Mouse (Mus musculus) forebrain, embryonic 13.5 days (tissue): ENCODE measurements at regions not wholly inside any gene's neighbourhood (a gene's known extent, or its start where the extent isn't known, plus 50 kb on each side); places are given as distances from the start of the nearest gene placed in this dataset.

Experiments used
- ATAC-seq: fragments of 200-750 bp; cut with Nextera tagmentation; 2 replicates; pipeline ENCODE4 v1.8.0; 2017
- H3K27ac ChIP-seq: fragments of 300-500 bp; sonication (generic); 2 replicates; pipeline ENCODE4 v1.5.1; 2015; ENCODE audit warnings: inconsistent platforms, mild to moderate bottlenecking, moderate library complexity
- H3K27me3 ChIP-seq: fragments of 300-500 bp; sonication (generic); 2 replicates; pipeline ENCODE4 v1.6.1; 2015; ENCODE audit warnings: mild to moderate bottlenecking, inconsistent platforms
- H3K36me3 ChIP-seq: fragments of 300-500 bp; sonication (generic); 2 replicates; pipeline ENCODE4 v1.6.1; 2015; ENCODE audit warnings: mild to moderate bottlenecking, inconsistent platforms; ENCODE audit not compliant: poor library complexity, severe bottlenecking
- H3K4me1 ChIP-seq: fragments of 300-500 bp; sonication (generic); 2 replicates; pipeline ENCODE4 v1.6.1; 2015; ENCODE audit warnings: inconsistent platforms
- H3K4me2 ChIP-seq: fragments of 300-500 bp; sonication (generic); 2 replicates; pipeline ENCODE4 v1.6.1; 2015; ENCODE audit warnings: inconsistent platforms, mild to moderate bottlenecking, moderate library complexity
- H3K4me3 ChIP-seq: fragments of 300-500 bp; sonication (generic); 2 replicates; pipeline ENCODE4 v1.5.1; 2015; ENCODE audit warnings: mild to moderate bottlenecking, inconsistent platforms
- H3K9ac ChIP-seq: fragments of 300-500 bp; sonication (generic); 2 replicates; pipeline ENCODE4 v1.6.1; 2015; ENCODE audit warnings: mild to moderate bottlenecking, inconsistent platforms
- H3K9me3 ChIP-seq: fragments of 300-500 bp; sonication (generic); replicated peaks from 2 replicates; pipeline ENCODE4 v1.6.1; 2016; ENCODE audit warnings: inconsistent platforms
- WGBS: fragments of 180-500 bp; shearing (Covaris S2); methylation state at CpG from one replicate; pipeline ENCODE4 v1.1.7; 2015; 5-methylcytosine and 5-hydroxymethylcytosine counted together

DNA sequence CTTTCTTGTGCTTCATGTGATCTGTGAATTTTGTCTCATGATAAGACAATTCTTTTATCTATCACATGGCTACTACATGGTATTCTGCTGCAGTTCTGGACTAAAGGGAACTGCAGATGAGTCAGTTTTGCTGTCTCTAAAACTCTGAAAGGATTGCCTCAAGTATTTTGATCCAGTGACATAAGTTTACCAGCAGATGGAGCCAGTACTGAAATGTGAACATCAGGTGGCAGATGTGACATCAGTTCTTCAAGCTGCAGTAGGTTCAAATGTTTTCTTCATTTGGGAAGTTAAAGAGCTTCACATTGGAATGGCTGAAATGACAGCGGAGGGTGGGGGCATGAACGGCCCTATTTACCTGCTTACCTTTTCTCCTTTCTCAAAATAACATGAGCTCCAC lies 170.0 kb upstream of the Ift57 start:
- Histone ChIP-seq H3K4me3 (no peak overlapping the region), H3K27me3 (no peaks in the 10 kb centered on the region), H3K9ac (no peak overlapping the region), H3K27ac (no peak overlapping the region), H3K4me2 (no peak overlapping the region), H3K9me3 (no peaks in the 10 kb centered on the region), H3K36me3 (no peaks in the 10 kb centered on the region), H3K4me1 (no peaks in the 10 kb centered on the region; the same call in 1 of the 2 replicates)
- WGBS, result 70% methylated on average over 2 of the region's 2 CpGs
- ATAC-seq, result no peak

DNA sequence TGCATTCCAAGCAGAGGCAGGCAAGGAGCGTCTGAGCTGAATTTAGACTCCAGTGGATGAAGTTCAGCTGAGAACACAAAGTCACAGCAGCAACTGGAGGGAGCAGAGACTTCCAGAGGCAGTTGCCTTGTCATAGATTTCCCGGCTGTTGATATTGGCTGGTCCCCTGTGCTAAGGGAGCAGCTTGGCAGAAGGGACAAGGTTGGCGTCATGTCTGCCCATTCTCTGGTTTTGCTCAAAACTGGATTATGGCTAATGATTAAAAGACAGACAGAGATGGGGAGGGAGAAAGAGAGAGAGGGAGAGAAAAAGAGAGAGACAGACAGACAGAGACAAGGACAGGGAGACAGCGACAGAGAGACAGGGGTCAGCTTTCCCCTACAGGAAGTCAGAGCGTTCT lies 169.0 kb upstream of the Ift57 start:
- H3K27me3 ChIP-seq, result no peaks in the 10 kb centered on the region
- no peak overlapping the region for H3K4me3 ChIP-seq
- ATAC-seq, result no peak
- no peaks in the 10 kb centered on the region for H3K36me3 ChIP-seq
- no peak overlapping the region for H3K9ac ChIP-seq
- no peaks in the 10 kb centered on the region for H3K9me3 ChIP-seq
- H3K27ac ChIP-seq, result no peak overlapping the region
- no peak overlapping the region for H3K4me2 ChIP-seq
- WGBS, result 89% methylated on average over 5 of the region's 5 CpGs
- no peaks in the 10 kb centered on the region; the same call in 1 of the 2 replicates for H3K4me1 ChIP-seq

DNA sequence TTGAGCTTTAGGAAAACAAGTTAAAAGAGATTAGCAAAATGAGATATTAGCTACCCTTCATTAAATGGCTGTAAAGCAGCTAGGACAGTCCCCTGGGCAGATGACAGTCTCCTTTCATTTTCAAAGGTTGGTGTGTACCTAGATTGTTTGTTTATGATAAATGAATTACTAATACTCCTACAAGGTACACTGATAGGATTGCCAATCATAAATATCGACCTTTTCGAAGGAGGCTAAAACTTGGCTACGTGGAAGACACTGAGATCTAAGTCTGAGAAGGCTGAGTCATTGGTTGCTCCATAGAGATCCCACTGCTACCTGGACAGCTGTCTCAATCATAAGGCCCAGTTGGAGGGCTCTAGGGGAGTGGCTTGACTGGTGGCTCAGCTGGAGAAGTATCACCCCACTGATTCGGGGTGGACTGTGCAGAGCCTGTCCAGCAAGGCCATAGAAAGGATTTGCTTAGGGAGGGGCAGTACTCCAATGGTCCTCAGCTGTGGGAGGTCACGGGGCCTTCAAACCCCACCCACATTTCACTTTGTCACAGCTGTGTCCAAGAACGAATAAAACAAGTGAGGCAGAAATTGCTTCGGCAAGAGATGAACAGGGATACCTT lies 166.9 kb upstream of the Ift57 start:
- H3K27ac ChIP-seq, result no peak overlapping the region
- no peak overlapping the region for H3K4me3 ChIP-seq
- WGBS, result 76% methylated on average over 7 of the region's 7 CpGs
- ATAC-seq, result no peak
- H3K27me3 ChIP-seq, result no peaks in the 10 kb centered on the region
- no peaks in the 10 kb centered on the region for H3K9me3 ChIP-seq
- no peak overlapping the region for H3K9ac ChIP-seq
- H3K36me3 ChIP-seq, result no peaks in the 10 kb centered on the region
- H3K4me2 ChIP-seq, result no peak overlapping the region
- no peaks in the 10 kb centered on the region; the same call in 1 of the 2 replicates for H3K4me1 ChIP-seq

DNA sequence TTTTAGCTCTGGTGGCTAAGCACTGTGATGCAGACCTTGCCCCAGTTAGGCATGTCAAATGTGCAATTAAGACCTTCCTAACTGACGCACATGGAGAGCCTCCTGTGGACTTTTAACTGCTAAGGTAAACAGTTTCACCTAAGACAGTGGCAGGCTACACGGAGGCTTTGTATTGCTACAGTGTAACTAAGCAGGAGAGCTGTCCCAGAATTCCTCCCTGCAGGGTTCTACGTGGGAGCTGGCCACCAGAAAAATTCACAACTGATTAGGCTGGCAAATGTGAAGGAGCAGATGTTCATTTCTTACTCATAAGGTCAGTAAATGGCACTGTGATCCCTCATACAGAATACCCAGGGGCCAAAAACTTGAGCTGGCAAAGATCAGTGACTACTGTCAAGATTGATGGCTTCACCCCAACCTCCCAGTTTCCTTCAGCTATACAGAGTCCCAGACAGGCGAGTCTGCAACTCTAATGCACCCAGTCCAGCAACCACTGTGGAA lies 165.5 kb upstream of the Ift57 start:
- H3K27ac ChIP-seq, result no peak overlapping the region
- WGBS, result 53% methylated on average over 4 of the region's 4 CpGs
- no peak overlapping the region for H3K4me3 ChIP-seq
- no peaks in the 10 kb centered on the region for H3K27me3 ChIP-seq
- H3K9ac ChIP-seq, result no peak overlapping the region
- H3K9me3 ChIP-seq, result no peaks in the 10 kb centered on the region
- no peak overlapping the region for H3K4me2 ChIP-seq
- no peaks in the 10 kb centered on the region for H3K36me3 ChIP-seq
- no peaks in the 10 kb centered on the region; the same call in 1 of the 2 replicates for H3K4me1 ChIP-seq
- no peak for ATAC-seq

DNA sequence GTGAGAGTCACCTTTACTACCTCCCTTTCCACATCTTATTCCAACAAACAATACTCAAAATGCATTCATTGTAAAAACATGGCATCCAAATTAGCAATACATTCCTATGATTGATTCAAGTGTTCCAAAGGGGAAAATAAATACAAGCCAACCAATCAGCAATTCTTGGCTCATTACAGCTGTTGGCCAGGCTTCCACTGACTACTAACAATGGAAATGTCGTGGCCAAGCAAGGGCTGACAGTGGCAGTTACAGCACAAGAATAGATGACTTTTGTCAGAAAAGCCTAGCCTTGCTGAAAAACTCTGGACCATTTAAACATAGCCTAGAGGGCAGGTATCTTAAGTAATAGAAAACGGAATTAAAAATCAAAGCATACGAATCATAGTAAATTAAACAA lies 148.8 kb upstream of the Ift57 start:
- Histone ChIP-seq H3K9me3 (no peaks in the 10 kb centered on the region), H3K4me3 (no peak overlapping the region), H3K9ac (no peak overlapping the region), H3K36me3 (no peaks in the 10 kb centered on the region), H3K27me3 (no peaks in the 10 kb centered on the region), H3K27ac (no peak overlapping the region), H3K4me1 (no peaks in the 10 kb centered on the region), H3K4me2 (no peak overlapping the region)
- 68% methylated on average over 3 of the region's 3 CpGs for WGBS
- ATAC-seq, result no peak

DNA sequence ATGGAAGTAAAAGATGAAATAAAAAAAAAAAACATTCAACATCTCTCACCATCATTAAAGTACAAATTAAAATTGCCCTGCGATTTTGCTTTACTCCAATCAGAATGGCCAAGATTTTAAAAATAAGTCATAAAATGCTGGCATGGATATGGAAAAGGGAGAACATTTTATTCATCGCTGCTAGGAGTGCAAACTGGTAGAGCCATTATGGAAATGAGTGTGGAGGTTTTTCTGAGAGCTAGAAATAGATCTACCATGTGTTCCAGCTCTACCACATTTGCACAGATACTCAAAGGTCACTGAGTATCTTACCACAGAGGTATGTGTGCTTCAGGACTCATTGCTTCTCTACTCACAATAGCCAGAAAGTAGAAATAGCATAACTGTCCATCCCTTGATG lies 129.0 kb upstream of the Ift57 start:
- no peaks in the 10 kb centered on the region for H3K27me3 ChIP-seq
- no peak for ATAC-seq
- H3K9me3 ChIP-seq, result no peaks in the 10 kb centered on the region
- no peak overlapping the region for H3K9ac ChIP-seq
- H3K27ac ChIP-seq, result no peak overlapping the region
- 94% methylated on average over 2 of the region's 2 CpGs for WGBS
- H3K4me3 ChIP-seq, result no peak overlapping the region
- no peaks in the 10 kb centered on the region for H3K36me3 ChIP-seq
- no peak overlapping the region for H3K4me2 ChIP-seq
- peaks cover 14% of the 10 kb centered on the region for H3K4me1 ChIP-seq

DNA sequence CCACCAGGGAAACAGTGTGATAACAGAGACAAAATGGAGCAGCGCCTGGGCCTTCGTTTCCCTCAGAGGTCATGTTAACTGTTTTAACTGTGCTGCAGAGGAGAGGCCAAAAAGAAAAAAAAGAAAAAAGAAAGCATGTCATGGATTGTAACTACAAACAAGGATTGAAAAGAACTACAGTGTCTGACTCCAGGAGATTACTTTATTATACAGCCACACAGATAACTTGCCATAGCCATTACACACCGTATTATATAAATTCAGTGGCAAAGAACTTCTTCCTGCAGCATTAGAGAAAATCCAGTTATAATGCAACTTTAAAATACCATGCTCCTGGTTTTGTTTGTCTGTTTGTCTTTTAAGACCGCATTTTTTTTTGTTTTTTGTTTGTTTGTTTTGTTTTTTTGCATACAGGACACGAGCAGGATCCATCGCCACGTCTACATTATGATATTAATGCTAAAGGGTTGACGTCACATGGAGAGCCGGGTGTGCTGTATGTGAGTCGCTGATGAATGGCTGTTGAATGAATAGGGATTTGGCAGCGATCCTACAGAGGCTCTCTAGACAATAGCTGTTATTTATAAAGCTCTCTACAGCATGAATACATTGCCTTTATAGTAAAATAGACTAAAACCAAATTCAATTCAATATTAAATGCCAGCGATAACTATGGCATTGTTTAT lies 126.4 kb upstream of the Ift57 start:
- no peaks in the 10 kb centered on the region for H3K36me3 ChIP-seq
- peak overlapping the region; percentile 35 for H3K4me2 ChIP-seq
- WGBS, result 15% methylated on average over 12 of the region's 12 CpGs
- no peaks in the 10 kb centered on the region for H3K27me3 ChIP-seq
- H3K27ac ChIP-seq, result no peak overlapping the region; the same call in 1 of the 2 replicates
- peak; percentile 94 for ATAC-seq
- no peak overlapping the region for H3K9ac ChIP-seq
- no peaks in the 10 kb centered on the region for H3K9me3 ChIP-seq
- H3K4me1 ChIP-seq, result peaks cover 14% of the 10 kb centered on the region
- H3K4me3 ChIP-seq, result no peak overlapping the region

DNA sequence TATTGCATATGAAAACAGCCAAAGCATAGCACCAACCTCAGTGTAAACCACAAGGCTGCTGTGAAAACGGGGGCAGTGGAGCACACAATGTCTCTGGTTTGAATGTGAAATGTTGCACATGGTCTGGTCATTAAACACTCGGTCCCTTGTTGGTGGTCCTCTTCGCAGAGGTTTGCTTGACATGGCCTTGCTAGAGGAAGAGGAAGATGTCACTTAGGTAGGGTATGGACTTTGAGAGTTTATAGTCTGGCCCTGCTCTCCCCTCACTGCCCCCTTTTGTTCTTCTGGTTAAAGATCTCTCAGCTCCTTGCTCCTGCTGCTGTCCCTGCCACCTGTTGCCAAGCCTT lies 125.9 kb upstream of the Ift57 start:
- Histone ChIP-seq H3K9ac (no peak overlapping the region), H3K9me3 (no peaks in the 10 kb centered on the region), H3K4me3 (no peak overlapping the region), H3K36me3 (no peaks in the 10 kb centered on the region), H3K4me1 (peaks cover 14% of the 10 kb centered on the region), H3K27ac (peak overlapping the region; percentile 44), H3K4me2 (peak overlapping the region; percentile 35), H3K27me3 (no peaks in the 10 kb centered on the region)
- ATAC-seq, result peak; percentile 72
- WGBS, result 13% methylated on average over 3 of the region's 3 CpGs

DNA sequence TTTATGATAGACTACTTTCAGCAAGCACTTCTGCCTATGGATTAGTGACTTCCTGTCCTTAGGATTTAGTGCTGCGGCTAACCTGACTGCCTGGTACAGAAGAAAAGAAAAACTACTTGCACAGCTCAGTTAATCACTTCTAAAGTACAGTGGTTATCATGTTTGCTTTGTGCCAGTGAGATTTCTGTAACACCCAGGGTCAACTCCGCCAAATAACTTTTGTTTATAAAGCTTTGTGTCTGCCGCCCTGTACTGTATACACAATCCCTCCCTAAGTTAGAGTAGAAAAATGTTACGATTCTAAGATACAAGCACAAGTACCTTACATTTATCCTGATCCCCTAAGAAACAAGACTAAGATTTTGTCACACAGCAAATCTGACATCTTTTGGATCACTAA lies 120.1 kb upstream of the Ift57 start:
- no peaks in the 10 kb centered on the region for H3K4me1 ChIP-seq
- H3K36me3 ChIP-seq, result no peaks in the 10 kb centered on the region
- H3K27me3 ChIP-seq, result no peaks in the 10 kb centered on the region
- H3K9ac ChIP-seq, result no peak overlapping the region
- H3K4me3 ChIP-seq, result no peak overlapping the region
- whole genome bisulfite sequencing, result 92% methylated on average over 4 of the region's 4 CpGs
- no peak for ATAC-seq
- no peaks in the 10 kb centered on the region for H3K9me3 ChIP-seq
- H3K4me2 ChIP-seq, result no peak overlapping the region
- no peak overlapping the region for H3K27ac ChIP-seq

DNA sequence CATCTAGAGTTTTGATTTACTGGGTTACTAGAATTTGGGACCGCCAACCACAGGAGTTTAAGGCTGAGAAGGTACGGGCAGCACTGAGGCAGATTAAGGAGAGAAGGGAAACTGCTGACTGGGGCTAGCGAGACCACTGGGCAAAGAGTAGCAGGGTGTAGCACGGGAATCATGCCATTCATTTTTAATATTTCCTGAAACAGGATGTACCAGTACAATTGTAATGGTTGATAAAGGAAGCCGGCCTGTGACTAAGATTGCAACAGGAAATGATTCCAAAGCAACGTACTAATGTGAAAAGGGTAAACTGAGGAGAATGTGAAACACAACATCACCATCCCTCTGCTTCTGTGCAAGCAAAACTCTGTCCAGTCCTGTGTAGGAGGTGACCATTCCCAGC lies 118.3 kb upstream of the Ift57 start:
- Histone ChIP-seq H3K27me3 (no peaks in the 10 kb centered on the region), H3K9ac (no peak overlapping the region), H3K4me1 (no peaks in the 10 kb centered on the region), H3K4me2 (no peak overlapping the region), H3K9me3 (no peaks in the 10 kb centered on the region), H3K4me3 (no peak overlapping the region), H3K36me3 (no peaks in the 10 kb centered on the region), H3K27ac (no peak overlapping the region)
- no peak for ATAC-seq
- 98% methylated on average over 6 of the region's 6 CpGs for WGBS

DNA sequence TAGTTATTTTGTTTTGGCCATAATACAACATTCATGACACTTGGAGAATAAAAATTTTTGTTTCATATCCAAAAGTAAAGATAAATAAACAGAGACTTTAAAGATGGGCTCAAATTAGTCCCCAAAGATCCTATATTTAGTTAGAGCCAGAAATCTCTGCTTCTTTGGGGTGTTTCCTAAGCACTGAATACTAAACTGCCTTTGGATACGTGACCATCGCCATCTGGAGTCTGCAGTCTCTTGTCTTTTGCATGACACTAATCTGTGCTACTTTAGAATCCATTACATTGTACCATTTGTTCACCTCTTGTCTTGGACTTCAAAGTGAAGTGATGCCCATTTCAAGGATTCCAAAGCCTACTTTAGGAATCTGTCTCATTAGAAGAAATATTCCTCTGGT lies 92.5 kb upstream of the Ift57 start:
- 72% methylated on average over 2 of the region's 2 CpGs for WGBS
- H3K9ac ChIP-seq, result no peak overlapping the region
- ATAC-seq, result no peak
- no peak overlapping the region for H3K4me3 ChIP-seq
- peaks cover 5% of the 10 kb centered on the region; the same call in 1 of the 2 replicates for H3K9me3 ChIP-seq
- H3K27me3 ChIP-seq, result no peaks in the 10 kb centered on the region
- no peaks in the 10 kb centered on the region for H3K4me1 ChIP-seq
- H3K36me3 ChIP-seq, result no peaks in the 10 kb centered on the region
- H3K27ac ChIP-seq, result no peak overlapping the region
- no peak overlapping the region for H3K4me2 ChIP-seq

DNA sequence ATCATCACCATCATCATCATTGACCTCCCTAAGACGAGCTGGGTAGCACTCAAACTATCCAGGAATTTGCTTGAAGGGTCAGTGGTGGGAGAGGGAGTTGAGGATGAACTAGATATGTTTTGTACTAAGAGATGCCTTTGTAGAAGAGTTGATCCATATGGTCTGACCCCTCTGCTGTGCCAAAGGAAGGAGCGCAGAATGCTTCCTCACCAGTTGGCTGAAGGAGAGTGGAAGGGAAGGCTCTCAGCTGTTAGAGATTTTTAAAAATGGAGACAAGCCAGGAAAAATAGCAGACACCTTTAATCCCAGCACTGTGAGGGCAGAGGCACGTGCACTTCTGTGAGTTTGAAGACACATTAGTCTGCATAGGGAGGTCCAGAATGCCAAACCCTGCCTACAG lies 84.2 kb upstream of the Ift57 start:
- ATAC-seq, result no peak
- 83% methylated on average over 3 of the region's 3 CpGs for WGBS
- no peaks in the 10 kb centered on the region for H3K27me3 ChIP-seq
- no peak overlapping the region for H3K9ac ChIP-seq
- no peaks in the 10 kb centered on the region for H3K4me1 ChIP-seq
- no peak overlapping the region for H3K4me3 ChIP-seq
- H3K9me3 ChIP-seq, result peaks cover 5% of the 10 kb centered on the region; the same call in 1 of the 2 replicates
- H3K36me3 ChIP-seq, result no peaks in the 10 kb centered on the region
- no peak overlapping the region for H3K4me2 ChIP-seq
- H3K27ac ChIP-seq, result no peak overlapping the region
